Mouse (Mus musculus) embryo, embryonic 10.5 days (tissue): Measurements from ENCODE around the gene Taar8c.
"Not testable (repeated sequence)": the region's sequence is repeated elsewhere in the genome, so short reads cannot be mapped to it uniquely, and the experiment has no call there.

Experiments
- DNase-seq: peaks from one replicate; pipeline ENCODE4 v3.0.0-alpha.2; 2015; ENCODE audit warnings: low spot score

The Taar8c gene

GRCm38 (mm10) chr10:24101812-24102211 is at the start of gene Taar8c:
Gene Taar8c, minus strand, starts transcription at chr10:24101912.
- DNase-seq = not testable (repeated sequence)

GRCm38 (mm10) chr10:24150086-24150485 is 48.4 kb upstream of the Taar8c start:
- peak; percentile 13 for DNase-seq

GRCm38 (mm10) chr10:24149135-24149781 is 47.5 kb upstream of the Taar8c start, which contains the start of gene Stx7:
Gene Stx7, plus strand, starts transcription at chr10:24149302.
- peak; percentile 96 for DNase-seq

DNA sequence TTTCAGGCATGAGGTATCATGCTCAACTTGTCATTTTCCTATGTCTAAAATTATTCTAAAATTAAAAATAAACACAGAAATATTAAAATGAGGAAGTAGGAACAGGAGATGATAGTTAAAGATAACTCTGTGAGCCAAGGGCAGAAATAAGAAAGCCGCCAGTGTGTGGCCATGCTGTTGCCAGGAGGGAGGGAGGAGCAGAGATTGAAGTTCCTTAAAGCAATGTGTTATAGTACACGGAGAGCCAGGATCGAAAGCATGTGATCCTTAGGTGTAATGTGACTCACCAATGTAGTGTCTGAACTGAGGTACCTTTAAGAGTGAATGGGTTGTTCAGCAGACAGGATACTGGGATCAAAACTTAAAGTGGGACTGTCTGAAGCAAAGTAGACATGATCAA is 41.0 kb upstream of the Taar8c start:
- DNase-seq = no peak

DNA sequence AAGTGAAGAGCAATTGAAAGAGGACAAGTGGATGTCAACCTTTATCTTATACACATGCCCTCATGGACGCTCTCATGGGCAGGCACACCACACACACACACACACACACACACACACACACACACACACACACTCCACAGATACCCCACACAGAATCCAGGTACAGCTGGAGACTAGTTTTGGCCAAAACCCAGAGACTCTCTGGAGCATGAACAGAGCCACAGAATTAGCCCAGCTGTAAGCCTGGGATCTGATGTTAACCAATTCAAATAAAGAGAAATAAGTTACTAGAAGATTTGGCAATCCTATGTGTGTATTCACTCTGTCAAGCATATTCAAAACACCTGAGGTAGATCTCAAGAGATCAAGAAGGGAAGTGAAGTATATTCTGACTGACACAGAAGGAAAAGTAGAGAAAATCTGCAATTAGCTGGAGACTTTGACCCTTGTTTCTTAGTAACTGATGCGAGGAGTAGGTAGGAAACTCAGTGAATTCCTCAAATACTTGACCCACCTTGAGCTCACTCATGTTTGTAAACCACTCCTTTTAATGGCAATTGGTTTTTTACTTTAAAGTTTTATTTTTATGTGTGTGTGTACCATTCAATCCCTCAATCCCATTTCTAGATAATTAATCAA is 37.0 kb upstream of the Taar8c start:
- DNase-seq = no peak

DNA sequence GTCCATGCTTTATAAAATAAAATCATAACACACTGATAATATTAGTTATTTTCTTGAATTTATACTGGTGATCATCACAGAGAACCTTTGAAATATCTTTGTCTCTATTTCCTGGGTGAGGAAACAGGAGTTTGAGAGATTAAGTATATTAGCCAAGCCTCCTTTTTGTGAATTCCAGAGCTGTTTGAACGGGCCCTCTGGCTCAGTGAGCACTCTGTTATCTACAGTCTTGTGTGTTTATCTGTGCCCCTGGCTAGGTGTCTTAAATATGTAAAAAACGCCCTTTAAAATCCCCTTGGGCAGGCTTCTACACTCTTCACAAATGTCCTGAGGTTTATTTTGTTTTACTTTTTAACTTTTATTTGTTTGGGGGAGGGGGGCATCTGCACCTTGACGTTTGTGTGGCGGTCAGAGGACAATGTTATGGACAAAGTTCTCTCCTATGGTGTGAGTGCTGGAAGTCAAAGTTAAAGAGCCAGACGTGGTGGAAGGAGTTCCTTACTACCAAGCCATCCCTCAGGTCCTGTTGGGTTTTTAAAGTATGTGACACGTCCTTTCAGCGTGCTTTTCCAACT is 32.4 kb upstream of the Taar8c start:
- DNase-seq = no peak

DNA sequence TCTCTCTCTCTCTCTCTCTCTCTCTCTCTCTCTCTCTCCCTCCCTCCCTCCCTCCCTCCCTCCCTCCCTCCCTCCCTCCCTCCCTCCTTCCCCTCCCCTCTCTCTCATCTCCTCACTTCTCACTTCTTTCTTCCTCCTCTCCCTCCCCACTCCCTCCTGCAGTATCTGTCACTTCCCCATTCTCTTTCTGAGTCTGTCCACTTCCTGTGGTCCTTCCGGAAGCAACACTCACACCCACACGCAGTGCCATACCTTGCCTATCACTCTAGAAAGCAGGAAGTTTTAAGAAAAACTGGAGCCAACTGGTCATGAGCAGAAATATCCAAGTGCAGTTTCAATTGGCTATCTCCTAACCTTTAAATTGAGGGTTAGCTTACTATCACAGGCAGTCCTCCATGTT is 31.4 kb upstream of the Taar8c start:
- no peak for DNase-seq

GRCm38 (mm10) chr10:24132273-24132672 is 30.6 kb upstream of the Taar8c start:
- DNase-seq = peak; percentile 27

DNA sequence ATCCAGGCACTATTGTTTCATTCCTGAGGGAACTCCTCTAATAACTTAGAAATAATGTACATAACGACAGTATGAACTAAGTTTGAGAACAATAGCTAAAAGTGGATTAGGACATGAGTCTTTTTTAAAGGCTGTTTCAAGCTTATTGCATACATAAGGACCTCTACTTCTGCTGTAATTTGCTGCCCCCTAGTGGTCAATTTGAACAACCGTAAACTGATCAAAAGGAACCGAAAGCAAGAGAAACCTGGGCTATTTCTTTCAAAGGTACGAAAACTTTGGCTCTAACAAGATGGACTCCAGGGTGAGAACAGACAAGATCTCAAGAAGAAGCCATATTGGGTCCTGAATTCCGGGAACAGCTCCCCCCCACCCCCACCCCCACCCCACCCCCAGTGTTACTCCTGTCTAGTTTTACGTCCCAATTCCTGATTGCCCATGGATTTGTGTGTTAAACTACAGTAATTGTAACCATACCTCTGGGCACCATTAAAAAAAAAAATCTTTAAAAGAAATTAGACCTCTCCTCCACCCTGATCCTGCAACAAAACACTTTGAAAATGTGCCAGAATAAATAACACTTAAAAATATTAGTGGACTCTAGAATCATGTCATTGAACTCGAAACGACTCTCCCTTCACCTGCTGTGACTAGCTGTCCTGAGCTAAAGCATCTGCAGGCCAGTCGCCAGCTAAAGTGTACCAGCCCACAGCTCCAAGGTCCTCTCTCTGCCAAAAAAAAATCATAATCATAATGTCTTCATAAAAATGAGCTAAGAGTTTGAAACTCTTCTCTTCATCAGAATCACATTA is 29.9 kb upstream of the Taar8c start:
- DNase-seq = peak; percentile 92

DNA sequence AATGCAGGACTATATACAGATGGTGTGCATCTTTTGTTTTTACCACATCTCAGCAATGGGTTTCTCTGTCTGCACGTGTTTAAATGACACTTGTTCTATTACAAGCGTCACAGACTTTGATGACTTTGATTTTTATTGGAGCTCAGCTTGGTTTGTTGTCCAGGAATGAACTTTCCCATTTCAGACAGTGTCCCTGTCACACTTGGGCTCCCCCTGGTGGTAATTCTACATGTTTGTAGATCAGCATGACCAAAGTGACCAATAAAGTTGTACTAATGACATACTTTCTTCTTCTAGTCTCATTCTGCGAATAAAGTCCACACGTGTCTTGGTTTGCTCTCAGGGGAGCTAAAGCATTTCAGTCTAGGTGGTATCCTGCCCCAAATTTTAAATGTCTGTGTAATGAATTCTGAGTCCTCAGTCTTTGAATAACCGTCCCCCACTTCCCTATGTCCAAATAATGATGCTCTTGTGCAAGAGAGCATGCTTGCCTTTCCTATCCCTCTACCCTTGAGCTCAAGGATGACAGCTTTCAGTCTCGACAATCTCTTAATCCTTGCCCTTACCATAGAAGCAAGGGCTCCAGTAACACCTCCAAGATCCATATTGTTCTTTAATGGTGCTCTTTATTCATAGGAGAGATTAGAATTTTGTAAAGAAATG is 9.5 kb upstream of the Taar8c start:
- DNase-seq = peak; percentile 80

DNA sequence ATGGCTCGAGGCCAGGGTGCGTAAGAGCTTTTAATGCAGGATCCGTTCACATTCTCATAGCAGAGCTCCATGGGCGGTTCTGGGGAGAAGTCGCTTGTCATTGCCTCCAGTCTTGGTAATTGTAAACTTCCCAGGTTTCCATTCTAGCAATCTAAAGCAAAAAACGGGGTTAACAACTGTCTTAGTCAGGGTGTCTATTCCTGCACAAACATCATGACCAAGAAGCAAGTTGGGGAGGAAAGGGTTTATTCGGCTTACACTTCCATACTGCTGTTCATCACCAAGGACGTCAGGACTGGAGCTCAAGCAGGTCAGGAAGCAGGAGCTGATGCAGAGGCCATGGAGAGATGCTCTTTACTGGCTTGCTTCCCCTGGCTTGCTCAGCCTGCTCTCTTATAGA is 7.7 kb upstream of the Taar8c start, which contains the start of gene Taar9:
Gene Taar9 (minus strand): TSS at position 101 of the 400 bp plus-strand sequence.
- DNase-seq = not testable (repeated sequence)

DNA sequence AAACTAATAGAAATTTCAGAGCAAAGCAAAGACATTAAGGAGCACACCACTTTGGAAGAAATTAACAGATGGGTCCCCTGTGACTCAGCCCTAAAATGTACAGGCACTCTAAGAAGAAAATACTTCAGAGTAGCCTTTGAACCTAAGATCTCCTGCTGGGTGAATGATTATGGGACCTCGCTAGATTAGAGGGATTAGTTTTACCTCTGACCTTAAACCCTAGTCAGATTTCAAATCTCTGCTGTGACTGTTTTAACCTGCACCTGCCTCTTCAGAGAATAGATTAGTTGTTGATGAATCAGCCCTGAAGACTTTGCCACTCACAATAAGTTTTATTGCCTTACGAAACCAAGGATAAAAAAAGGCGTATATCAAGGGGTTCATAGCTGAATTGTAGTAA is 6.5 kb upstream of the Taar8c start:
- DNase-seq = peak; percentile 38

- no peak for DNase-seq
Measured at GRCm38 (mm10) chr10:24107747-24108146, 6.0 kb upstream of the Taar8c start.

DNA sequence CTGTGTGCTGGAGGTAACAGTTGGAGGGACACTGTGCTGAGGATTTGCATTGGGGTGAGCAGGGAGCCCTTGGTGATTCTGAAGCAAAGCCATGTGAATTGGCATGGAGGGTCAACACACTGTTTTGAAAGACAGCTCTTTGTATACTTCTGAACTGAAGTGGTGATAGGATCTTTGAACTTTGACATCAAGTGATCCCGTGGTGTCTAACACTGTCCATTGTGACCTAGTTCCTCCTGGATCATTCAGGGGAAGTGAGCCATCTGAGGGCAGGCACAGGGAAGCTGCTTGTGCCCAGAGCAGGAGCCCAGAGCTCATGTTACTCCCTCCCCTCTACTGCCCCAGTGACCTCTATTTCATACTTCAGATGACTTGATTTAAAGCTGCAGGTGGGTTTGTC is 1.6 kb upstream of the Taar8c start:
- DNase-seq = not testable (repeated sequence)

DNA sequence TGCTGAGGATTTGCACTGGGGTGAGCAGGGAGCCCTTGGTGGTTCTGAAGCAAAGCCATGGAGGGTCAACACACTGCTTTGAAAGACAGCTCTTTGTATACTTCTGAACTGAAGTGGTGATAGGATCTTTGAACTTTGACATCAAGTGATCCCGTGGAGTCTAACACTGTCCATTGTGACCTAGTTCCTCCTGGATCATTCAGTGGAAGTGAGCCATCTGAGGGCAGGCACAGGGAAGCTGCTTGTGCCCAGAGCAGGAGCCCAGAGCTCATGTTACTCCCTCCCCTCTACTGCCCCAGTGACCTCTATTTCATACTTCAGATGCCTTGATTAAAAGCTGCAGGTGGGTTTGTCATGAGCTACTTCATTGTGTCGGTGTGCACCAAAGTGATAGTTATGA is 4.7 kb downstream of the Taar8c start:
- not testable (repeated sequence) for DNase-seq

GRCm38 (mm10) chr10:24092194-24092593 is 9.5 kb downstream of the Taar8c start, which contains the start of gene Taar8b:
Gene Taar8b, minus strand, starts transcription at chr10:24092294.
- DNase-seq = no peak

GRCm38 (mm10) chr10:24087168-24087567 is 14.5 kb downstream of the Taar8c start:
- DNase-seq = no peak

DNA sequence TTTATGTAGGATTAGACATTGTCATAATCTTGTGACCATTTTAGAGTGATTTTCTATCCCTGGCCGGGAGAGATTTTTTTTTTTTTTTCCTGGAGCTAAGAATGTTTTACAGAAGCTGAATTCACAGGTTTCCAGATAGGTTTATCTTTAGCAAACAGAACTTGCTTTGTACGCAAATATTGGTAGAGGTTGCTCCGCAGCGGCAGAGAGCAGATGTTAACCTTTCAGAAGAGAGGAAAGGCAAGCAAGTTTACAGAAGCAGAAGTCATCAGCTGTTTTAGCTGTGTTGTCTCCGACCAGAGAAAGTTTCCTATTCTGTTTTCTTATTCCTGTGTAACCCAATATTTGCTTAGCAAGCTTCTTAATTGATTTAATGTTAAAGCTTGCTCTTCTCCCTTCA is 15.2 kb downstream of the Taar8c start:
- no peak for DNase-seq

DNA sequence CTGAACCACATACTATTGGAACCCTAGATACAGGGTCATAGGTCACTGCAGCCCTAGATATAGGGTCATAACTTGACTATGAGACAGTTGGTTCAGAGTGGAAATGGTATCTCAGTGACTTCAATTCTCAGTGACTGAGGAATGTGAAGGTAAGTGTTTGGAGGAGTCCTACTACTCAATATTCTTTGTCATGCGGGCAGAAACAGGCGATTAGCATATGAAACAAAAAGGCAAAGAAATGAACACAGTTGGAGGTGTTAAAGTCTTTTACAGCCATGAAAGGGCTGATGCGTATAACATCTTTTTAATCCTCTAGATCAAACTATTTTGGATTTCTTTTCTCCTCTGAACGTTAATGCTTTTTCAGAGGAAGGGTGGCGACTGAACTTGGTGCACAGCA is 15.8 kb downstream of the Taar8c start:
- DNase-seq = no peak

- DNase-seq = peak; percentile 74
Measured at GRCm38 (mm10) chr10:24080166-24080565, 21.5 kb downstream of the Taar8c start.

DNA sequence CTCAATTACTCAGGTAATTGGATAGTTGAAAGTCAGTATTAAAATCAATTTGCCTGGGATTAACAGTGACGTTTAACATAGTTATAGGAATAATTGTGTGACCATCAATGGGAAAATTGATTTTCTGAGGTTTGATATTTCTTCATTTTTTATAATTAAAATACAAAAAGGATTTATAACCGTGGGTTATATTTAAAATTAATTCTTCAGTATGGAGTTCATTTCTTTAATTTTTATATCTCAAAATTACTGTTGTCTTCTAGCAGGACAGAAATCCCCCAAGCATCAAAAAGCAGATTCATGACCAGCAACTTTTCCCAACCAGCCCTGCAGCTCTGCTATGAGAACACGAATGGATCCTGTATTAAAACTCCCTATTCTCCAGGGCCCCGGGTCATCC is 25.5 kb downstream of the Taar8c start, which contains the start of gene Taar8a:
Gene Taar8a (plus strand): TSS at position 301 of the 400 bp plus-strand sequence.
- DNase-seq = not testable (repeated sequence)

DNA sequence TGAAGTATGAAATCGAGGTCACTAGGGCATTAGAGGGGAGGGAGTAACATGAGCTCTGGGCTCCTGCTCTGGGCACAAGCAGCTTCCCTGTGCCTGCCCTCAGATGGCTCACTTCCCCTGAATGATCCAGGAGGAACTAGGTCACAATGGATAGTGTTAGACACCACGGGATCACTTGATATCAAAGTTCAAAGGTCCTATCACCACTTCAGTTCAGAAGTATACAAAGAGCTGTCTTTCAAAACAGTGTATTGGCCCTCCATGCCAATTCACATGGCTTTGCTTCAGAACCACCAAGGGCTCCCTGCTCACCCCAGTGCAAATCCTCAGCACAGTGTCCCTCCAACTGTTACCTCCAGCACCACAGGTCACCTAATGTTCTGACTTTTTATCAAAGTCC is 27.0 kb downstream of the Taar8c start:
- DNase-seq = not testable (repeated sequence)
